Comparison of ENCODE assay signal across 8 mouse cellular contexts in genomic region chr11:97347291-97347690, GRCm38 (mm10). TPM values are rescaled to one million over a fixed set of nuclear protein-coding genes. Genes with fewer than 3 reads are reported as not detected.
"Had no signal": no experiment of that assay in that cellular context is flagged by ENCODE, and none has a peak within 500 bp of the region (broad histone marks: within the 10 kb centered on the region; RNA-seq: fewer than 3 reads in every experiment).

No protein-coding gene starts in this region.

- DNase-seq: liver, postnatal 0 days; lung, adult 2 months; lung, postnatal 14 days; lung, postnatal 36 days; right cerebral cortex, postnatal 14 days; thymus, adult 2 months; thymus, postnatal 25 days had no signal

RNA-seq across cellular contexts. Expression of gene Gpr179, which starts 4.6 kb away (rescaled TPM):
- total RNA-seq: neutrophil, adult 5-6 weeks had no signal
